Mouse (Mus musculus): ENCODE measurements around the gene Tapbp.

Gene Tapbp

DNA sequence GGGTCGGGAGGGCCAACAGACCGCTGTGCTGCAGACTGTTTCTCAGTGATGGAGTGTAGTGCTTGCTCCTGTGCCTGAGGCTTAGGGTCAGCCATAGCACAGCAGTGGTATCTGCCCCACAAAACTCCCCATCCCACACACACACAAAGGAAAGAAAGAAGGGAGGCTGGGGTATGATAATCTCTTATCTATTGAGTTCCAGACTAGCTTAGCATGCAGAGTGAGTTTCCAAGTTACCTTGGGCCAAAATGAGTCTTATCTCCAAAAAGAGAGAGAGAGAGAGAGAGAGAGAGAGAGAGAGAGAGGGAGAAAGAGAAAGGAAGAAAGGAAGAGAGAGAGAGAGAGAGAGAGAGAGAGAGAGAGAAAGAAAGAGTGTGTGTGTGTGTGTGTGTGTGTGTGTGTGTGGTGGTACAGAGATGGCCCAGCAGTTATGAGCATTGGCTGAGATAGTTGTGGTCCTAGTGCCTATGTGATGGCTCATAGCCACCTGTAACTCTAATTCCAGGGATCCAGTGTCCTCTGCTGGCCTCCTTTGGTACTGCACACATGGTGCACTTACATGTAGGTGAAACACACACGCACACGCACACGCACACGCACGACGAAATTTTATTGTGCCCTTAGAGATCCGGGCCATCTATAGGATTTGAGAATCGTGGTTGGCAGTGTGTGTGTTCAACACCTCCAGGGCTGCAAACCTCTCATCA, 9.0 kb downstream of the Tapbp start:
- DNase-seq (ENCODE audit: low spot score) = no peak

DNA sequence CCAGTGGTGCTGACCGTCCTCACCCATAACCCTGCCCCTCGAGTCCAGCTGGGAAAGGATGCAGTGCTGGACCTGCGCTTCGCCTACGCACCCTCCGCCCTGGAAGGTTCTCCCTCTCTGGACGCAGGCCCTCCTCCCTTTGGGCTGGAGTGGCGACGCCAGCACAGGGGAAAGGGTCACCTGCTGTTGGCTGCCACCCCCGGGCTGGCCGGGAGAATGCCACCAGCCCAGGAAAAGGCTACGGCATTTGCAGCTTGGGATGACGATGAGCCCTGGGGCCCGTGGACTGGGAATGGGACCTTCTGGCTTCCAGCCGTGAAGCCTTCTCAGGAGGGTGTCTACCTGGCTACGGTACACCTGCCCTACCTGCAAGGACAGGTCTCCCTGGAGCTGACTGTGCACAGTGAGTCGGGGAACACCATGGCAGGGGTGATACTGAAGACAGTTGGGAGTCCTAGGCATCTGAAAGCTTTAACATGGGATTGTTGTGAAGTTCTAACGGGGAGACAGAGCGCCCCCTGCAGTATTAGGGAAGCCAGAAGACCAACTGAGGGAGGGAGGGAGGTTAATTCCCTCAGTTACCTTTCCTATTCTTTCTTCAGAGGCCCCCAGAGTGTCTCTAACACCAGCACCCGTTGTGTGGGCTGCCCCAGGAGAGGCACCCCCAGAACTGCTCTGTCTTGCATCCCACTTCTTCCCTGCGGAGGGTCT, 9.9 kb downstream of the Tapbp start:
- DNase-seq (ENCODE audit: low spot score) = no peak

DNA sequence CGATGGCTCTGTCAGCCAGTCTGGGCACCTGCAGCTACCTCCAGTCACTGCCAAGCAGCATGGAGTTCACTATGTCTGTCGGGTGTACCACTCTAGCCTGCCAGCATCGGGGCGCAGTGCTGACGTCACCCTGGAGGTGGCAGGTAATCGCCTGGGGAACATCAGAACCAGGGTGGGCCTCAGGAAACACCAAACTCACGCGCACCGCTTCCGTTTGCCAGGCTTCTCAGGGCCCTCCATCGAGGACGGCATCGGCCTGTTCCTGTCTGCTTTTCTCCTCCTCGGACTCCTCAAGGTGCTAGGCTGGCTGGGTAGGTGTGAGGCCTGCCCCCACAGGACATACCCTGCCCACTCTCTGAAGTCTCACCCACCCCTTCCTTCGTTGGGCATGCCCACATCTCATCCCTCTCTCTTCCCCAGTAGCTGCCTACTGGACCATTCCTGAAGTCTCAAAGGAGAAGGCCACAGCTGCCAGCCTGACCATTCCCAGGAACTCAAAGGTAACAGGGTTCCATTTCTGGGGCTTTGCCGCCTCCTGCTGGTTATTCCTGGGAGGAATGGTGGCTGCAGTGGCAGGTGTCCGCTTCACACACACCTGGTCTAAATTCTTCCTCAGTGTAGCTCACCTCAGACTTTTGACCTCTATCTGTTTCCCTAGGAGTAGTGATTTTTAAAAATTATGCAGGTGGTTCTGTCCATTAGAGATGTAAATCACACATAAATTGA, 10.7 kb downstream of the Tapbp start:
- DNase-seq (ENCODE audit: low spot score) = no peak

DNA sequence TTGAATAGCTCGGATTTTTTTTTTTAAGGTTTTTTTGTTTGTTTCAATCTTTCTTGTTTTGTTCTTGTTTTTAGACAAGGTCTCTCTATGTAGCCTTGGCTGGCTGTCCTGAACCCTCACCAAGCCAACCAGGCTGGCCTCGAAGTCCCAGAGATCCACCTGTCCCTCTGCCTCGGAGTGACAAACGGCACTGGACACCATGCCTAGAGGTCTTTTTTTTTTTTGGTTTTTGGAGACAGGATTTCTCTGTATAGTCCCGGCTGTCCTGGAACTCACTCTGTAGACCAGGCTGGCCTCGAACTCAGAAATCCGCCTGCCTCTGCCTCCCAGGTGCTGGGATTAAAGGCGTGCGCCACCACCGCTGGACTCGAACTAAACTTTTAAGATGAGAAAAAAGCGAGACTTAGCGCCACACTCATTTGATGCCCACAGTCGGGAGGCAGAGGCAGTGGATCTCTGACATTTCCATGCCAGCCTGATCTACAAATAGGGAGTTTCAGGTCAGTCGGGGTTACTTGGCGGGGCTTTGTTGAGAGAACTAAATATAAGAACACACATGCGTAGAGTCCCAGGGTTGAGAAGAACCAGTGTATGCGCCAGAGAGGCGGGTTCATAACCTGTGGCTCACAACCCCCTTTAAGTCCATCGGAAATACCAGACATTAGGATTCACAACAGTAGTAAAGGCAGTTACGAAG, 12.7 kb downstream of the Tapbp start:
- no peak for DNase-seq (ENCODE audit: low spot score)

DNA sequence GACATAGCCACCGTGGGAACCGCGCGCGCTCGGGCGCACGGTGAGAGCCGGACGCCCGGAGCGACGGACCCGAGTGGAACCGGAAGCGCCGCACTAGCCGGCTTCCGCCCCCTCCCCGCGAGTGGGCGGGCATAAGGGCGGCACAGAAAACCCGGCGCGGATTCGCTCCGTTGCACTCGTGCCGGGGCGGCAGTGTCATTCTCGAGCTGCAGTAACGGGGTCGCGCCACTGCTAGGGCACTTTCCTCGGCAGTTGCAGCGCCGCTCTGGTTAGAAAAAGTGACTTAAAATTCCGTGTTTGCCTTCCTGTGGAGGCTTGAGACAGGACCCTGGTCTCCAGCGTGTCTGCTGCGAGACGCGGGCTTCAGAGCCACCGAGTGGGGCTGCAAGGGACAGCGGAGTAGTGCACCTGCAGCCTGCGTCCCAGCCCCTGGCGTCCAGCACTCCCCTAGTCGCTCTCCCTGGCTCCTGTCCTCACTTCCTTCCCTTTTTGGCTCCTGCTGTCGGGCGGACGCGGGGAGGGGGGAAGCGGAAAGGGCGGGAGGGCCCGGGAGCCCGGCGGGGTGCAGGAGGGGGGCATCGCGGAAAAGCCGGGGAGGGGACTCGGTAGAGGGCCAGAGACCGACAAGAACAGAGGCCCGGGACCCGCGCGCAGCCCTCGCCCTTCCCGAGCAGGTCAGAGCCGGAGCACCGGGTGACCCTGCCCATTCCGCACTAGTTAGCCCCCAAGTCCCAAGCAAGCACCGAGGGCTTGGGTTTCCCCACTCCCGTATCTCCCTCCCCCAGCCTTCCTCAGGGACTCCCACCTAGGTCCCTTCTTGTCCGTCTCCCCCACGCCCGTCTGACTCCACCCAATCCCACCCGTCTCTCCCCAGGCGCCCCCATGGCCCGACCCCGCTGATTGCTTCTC, 13.9 kb downstream of the Tapbp start, which contains the start of gene Rgl2:
Gene Rgl2, plus strand, starts transcription at position 173 of the 909 bp plus-strand sequence.
- peak; percentile 95 for DNase-seq (ENCODE audit: low spot score)

DNA sequence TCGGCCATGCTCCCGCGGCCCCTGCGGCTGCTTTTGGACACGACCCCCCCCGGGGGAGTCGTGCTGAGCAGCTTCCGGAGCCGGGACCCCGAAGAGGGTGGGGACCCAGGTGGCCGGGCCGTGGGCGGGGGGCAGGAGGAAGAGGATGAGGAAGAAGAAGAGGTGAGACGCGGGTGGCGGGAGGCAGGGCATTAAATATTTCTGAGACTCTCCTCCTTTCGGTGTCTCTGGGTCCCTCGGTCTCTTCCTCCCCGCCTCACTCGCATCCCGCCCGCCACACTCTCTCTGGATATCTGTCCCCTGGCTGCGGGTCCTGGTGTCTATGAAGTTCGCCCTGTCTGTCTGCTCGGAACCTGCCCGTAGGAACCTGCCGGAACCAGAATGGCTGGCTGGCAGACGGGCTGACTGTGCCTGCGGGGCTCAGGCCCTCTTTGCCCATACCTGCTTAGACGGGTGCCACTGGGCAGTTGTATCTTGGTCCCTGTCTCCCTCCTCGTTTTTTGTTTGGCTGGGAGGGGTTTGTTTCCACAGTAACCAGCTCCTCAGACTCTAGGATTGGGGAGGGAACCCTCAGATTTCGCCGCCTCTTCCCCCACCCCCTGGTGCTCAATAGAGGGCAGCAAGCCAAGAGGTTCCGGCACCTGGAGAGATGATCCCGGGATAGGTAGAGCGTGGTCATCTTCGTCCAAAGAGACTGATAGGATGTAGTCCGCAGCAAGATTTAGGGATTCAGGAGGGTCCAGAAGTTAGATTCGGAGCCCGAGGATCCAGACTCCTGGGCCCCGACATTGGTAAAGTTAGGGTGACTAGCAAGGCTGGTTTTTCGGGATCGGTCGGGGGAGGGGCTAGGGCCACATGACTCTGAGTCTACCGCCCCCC, 14.8 kb downstream of the Tapbp start:
- DNase-seq (ENCODE audit: low spot score) = no peak

DNA sequence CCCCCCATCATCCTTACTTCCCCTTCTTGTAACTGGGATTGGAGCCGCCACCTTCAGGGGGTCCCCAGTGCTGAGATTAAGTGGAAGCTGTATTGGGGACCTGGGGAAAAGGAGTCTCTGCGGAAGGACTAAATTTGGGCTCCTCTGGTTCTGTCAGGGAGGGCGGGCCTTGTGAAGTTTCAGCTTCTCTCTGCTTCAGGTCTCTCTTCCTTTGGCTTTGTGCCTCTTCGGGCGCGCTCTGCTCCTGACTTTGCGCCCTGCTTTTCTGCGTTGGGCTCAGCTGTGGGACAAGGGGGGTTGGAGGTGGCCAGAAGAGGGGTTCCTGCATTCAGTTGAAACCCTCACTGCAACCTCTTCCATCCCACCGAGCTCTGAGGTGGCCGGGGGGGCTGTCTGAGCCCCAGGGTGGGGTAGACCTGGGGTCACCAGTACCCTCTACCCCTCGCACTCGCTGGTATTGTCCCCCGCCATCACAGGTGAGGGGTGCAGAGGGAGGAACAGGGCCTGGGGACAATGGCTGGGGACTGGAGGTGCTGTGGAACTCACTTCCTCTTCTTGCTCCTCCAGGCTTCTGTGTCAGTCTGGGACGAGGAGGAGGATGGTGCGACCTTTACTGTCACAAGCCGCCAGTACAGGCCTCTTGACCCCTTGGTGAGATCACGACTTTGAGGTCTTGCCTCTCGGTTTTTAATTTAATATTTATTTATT, 15.6 kb downstream of the Tapbp start:
- DNase-seq (ENCODE audit: low spot score) = no peak

DNA sequence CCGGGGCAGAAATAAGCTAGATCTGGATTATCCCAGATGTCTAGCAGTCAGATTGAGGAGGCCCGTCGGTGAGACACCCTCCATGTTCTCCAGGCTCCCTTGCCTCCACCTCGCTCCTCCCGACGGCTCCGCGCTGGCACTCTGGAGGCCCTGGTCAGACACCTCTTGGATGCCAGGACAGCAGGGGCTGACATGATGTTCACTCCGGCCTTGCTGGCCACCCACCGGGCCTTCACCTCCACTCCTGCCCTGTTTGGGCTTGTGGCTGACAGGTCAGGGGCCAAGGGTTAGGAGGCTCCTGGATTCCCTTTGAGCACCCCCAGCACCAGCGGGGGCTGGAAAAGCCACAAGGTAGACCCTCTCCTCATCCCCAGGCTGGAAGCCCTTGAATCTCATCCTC, 16.2 kb downstream of the Tapbp start:
- no peak for DNase-seq (ENCODE audit: low spot score)

DNA sequence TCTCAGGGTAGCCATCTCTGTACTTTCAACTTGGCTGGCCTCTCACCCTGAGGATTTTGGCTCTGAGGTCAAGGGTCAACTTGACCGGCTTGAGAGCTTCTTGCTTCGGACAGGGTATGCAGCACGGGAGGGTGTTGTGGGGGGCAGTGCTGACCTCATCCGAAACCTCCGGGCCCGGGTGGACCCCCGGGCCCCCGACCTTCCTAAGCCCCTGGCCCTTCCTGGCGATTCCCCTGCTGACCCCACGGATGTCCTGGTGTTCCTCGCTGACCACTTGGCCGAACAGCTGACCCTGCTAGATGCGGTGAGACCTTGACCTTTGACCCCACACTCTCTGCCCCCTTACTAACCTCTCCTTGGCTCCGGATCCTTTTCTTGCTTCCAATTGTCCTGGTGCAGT, 16.7 kb downstream of the Tapbp start:
- no peak for DNase-seq (ENCODE audit: low spot score)

DNA sequence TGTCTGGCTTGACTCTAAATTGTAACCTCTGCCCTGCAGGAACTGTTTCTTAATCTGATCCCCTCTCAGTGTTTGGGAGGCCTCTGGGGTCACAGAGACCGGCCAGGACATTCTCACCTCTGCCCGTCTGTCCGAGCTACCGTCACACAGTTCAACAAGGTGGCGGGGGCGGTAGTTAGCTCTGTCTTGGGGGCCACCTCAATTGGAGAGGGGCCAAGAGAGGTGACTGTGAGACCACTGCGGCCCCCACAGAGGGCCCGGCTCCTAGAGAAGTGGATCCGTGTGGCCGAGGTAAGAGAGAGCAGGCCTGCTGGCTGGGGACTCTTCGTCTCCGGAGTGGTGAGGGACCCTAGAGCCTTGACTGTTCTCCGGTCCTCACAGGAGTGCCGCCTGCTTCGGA, 17.3 kb downstream of the Tapbp start:
- DNase-seq (ENCODE audit: low spot score) = no peak

DNA sequence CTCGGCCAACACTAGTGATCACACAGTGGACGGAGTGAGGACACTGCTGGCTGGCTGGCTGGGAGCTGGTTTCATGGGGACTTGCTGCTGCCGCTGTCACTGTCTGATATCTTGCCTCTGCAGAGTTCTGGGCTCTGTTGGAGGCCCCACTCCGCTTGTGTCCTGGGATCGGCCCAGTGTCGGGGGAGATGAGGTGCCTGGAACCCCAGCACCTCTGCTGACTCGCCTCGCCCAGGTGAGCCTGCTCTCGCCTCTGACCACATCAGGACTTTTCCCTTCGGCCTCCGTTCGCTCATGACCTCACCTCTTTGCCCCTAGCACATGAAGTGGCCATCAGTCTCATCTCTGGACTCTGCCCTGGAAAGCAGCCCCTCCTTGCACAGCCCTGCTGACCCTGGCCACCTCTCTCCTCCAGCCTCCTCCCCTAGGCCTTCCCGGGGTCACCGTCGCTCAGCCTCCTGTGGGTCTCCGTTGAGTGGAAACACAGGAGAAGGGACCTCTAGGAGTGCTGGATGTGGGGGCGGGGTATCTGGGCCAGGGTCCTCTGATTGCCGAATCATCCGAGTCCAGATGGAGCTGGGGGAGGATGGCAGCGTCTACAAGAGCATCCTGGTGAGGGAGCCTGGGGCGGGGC, 19.8 kb downstream of the Tapbp start:
- no peak for DNase-seq (ENCODE audit: low spot score)

DNA sequence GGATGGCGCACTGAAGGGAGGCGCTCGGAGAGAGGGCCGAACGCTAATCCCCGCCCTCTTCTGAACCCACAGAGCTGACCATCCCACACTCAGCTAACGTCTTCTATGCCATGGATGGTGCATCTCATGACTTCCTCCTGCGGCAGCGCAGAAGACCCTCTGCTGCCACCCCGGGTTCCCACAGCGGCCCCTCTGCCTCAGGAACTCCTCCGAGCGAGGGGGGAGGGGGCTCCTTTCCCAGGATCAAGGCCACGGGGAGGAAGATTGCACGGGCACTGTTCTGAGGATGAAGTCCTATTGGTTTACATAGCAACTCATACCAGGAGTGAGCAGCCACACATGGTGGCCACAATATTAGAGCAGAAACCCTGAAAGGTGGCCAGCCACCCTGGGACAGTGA, 21.3 kb downstream of the Tapbp start:
- DNase-seq (ENCODE audit: low spot score) = no peak

DNA sequence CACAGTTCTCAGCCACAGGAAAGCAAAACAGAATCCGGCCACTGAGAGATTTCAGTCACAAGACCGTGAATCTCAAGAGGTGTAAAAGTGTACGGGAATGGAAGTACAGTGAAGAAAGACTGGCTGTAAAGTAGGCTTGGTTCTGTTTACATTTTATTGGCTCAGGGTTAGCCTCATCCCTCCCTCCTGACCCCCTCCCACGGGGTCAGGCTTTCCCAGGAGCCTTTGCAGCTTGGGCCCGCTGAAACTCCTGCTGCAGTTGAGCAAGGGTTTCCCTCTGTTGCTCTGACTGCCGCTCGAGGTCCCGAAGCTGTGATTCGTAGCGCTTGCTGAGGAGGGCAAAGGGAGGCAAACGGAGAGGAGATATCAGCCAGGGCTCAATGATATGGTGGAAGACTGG, 23.1 kb downstream of the Tapbp start:
- DNase-seq (ENCODE audit: low spot score) = no peak

DNA sequence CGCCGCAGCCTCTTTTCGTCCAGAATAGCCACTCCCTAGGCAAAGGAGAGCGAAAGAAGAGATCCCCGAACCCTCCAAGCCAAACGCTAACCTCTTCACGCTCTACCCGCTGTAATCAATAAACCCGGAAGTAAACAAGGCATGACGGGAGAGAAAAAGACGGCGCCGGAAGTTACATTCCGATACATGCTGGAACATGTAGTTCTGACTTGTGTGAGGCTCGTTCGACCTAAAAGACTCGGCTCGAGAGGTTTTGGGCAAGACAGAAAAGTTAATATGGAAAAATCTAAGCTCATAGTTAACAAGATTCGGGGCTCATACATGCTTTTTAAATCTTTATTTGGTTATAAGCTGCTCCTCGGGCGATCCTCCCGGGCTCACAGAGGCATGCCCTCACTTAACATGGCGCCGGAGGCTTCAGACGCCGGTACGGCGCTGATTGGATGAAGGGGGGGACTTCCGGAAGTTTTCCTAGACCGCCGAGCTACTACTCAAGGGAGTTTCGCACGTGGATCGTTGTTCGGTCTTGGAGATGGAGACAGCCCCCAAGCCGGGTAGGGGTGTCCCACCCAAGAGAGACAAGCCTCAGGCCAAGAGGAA, 24.6 kb downstream of the Tapbp start, which contains the start of the genes Pfdn6 and Wdr46:
Gene Pfdn6, minus strand, starts transcription at position 138 of the 600 bp plus-strand sequence.
Gene Wdr46, plus strand, starts transcription at position 455 of the 600 bp plus-strand sequence.
- peak; percentile 89 for DNase-seq (ENCODE audit: low spot score)

DNA sequence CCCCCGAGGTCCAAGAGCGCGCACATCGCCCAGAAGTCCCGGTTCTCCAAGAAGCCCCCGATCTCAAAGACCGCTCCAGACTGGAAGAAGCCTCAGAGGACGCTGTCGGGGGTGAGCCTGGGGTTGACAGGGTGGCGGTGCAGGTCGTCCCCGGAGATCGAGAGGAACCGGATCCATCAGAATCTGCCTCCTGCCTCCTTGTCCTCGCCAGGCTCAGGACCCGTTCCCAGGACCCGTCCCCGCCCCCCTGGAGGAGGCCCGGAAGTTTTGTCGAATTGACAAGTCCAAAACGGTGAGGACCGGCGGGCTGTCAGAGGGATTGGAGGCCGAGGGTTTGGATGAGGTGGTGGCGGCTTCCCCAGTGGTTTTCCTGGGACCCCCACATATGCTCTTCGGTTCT, 25.3 kb downstream of the Tapbp start:
- no peak for DNase-seq (ENCODE audit: low spot score)

DNA sequence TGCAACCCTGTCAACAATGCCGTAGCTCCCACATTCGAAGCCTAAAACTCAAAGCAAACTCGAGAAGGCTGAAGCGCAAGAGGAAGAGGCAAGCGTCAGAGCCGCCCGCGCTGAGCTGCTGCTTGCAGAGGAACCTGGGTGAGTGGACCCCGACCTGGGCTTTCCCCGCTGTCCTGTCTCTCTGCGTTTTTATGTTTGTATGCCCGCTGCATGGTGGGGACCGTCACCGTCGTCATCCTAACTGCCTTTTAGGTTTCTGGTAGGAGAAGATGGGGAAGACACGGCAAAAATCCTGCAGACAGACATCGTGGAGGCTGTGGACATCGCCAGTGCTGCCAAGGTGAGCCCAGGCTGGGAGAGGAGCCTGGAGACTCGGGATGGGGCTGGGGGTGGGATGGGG, 25.7 kb downstream of the Tapbp start:
- no peak for DNase-seq (ENCODE audit: low spot score)

DNA sequence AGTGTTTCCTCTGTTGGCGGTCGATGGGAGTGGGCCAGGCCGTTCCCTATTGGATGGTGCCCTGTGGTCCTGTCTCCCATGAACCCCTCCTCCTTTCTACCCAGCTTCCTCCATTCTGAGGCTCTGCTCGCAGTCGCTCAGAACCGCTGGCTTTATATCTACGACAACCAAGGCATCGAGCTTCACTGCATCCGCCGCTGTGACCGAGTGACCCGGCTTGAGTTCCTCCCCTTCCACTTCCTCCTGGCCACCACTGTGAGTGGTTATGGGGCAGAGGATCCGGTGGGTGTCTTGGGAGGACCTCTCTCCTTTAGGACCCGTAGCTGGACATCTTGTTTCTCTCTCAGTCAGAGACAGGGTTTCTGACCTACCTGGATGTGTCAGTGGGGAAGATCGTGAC, 27.8 kb downstream of the Tapbp start:
- DNase-seq (ENCODE audit: low spot score) = no peak

DNA sequence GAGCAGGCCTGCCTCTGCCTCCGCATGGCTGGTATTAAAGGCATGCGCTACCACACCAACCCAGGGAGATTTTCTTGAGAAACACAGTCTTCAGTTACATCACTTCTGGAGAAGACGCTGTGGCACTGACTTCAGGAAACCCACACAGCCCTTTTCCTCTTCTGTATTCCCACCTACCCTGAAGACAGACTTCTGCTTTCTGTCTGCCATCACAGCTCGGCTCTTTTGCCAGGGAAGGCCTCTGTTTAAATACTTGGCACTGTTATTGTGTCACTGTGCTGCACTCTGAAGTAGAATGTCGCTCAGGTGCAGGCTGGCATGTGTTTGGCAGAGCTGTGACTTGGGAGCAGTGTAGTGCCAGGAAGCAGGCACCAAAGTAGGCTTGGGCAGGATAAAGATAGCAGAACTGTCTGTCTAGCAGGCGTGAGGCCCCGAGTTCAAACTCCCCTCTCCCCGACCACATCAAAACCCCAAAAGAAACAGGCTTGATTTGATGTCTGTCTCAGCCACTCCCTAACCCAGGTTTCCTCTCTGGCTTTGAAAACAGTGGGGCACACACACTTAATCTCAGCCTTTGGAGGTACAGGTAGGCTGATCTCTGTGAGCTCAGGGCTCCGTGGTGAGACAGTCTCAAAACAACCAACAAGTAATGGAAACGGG, 31.9 kb downstream of the Tapbp start:
- no peak for DNase-seq (ENCODE audit: low spot score)

Measured in embryo, embryonic 10 days (tissue).